Mouse (Mus musculus) stomach, postnatal 0 days (tissue): ENCODE measurements around the gene Ccnk.

ENCODE experiments used
- CTCF ChIP-seq: IDR thresholded peaks from 2 replicates; pipeline ENCODE4 v1.5.1; 2016; ENCODE audit warnings: antibody characterized with exemption, low read depth, mild to moderate bottlenecking, moderate library complexity
- EP300 ChIP-seq: optimal IDR thresholded peaks from 2 replicates; pipeline ENCODE3; 2016; ENCODE audit warnings: antibody characterized with exemption

- TF ChIP-seq EP300 (no peak), CTCF (no peak)
Measured at GRCm38 (mm10) chr12:108249522-108249921, 70.1 kb downstream of the Ccnk start.
